Mouse (Mus musculus) liver, adult 2 months (tissue): ENCODE results near the gene Dna2. TPM values are rescaled to one million over a fixed set of nuclear protein-coding genes. Genes with fewer than 3 reads are reported as not detected.

Experiments used
- DNase-seq: peaks from one replicate; pipeline ENCODE4 v3.0.0-alpha.2; 2011; ENCODE audit warnings: low read depth, low spot score; ENCODE audit errors: extremely low read depth
- H3K27ac ChIP-seq: fragments of 200-500 bp; replicated peaks from 2 replicates; pipeline ENCODE4 v1.5.1; 2012; ENCODE audit warnings: low read depth, mild to moderate bottlenecking, control low read depth, inconsistent platforms, low read length; ENCODE audit not compliant: insufficient read depth
- H3K27me3 ChIP-seq: fragments of 200-500 bp; 2 replicates; pipeline ENCODE4 v1.6.1; 2012; ENCODE audit warnings: mild to moderate bottlenecking, moderate library complexity, low read length, inconsistent platforms; ENCODE audit not compliant: control insufficient read depth, insufficient read depth
- H3K36me3 ChIP-seq: fragments of 200-500 bp; 2 replicates; pipeline ENCODE4 v1.6.1; 2012; ENCODE audit warnings: low read length, inconsistent platforms; ENCODE audit not compliant: control insufficient read depth, insufficient read depth
- H3K4me1 ChIP-seq: fragments of 200-500 bp; 2 replicates; pipeline ENCODE4 v1.6.1; 2011; ENCODE audit warnings: low read length; ENCODE audit not compliant: control insufficient read depth, insufficient read depth
- H3K4me3 ChIP-seq: fragments of 200-500 bp; 2 replicates; pipeline ENCODE4 v1.5.1; 2011; ENCODE audit warnings: low read depth, mild to moderate bottlenecking, control low read depth, low read length, moderate library complexity; ENCODE audit not compliant: insufficient read depth
- H3K79me2 ChIP-seq: fragments of 200-500 bp; 2 replicates; pipeline ENCODE4 v1.6.1; 2012; ENCODE audit warnings: inconsistent platforms, mild to moderate bottlenecking, low read length, moderate library complexity; ENCODE audit not compliant: control insufficient read depth, insufficient read depth
- H3K9ac ChIP-seq: fragments of 200-500 bp; 2 replicates; pipeline ENCODE4 v1.6.1; 2012; ENCODE audit warnings: low read depth, mild to moderate bottlenecking, control low read depth, inconsistent platforms, low read length
- CTCF ChIP-seq: fragments of 200-500 bp; IDR thresholded peaks from 2 replicates; pipeline ENCODE4 v1.5.1; 2011; ENCODE audit warnings: low read depth, low read length, control low read depth
- POLR2A ChIP-seq: fragments of 200-500 bp; IDR thresholded peaks from 2 replicates; pipeline ENCODE4 v1.6.1; 2011; ENCODE audit warnings: low read length, control low read depth; ENCODE audit not compliant: insufficient read depth; ENCODE audit errors: extremely low read depth
- WGBS: fragments of 180-500 bp; shearing (Covaris S2); methylation state at CpG from one replicate; pipeline ENCODE4 v1.1.7; 2018; 5-methylcytosine and 5-hydroxymethylcytosine counted together
- polyA plus RNA-seq: library from polyadenylated mRNA; depleted of rRNA; stranded (reverse); fragments of >200 nt; gene quantifications from 2 replicates; pipeline ENCODE4 v1.2.3, GENCODE M21; 2012
- total RNA-seq: library from RNA; depleted of rRNA; stranded (reverse); fragments of >200 nt; gene quantifications from 2 replicates; pipeline ENCODE4 v1.2.3, GENCODE M21; 2014

Gene Dna2
- total and polyA plus RNA-seq, 2 experiments, result 6.4 to 6.5 TPM

GRCm38 (mm10) chr10:62924096-62924635, 22.7 kb upstream of the Dna2 start:
- DNase-seq, result peak; percentile 73
- Histone ChIP-seq H3K79me2 (peaks cover 10% of the 10 kb centered on the region; the same call in 1 of the 2 replicates), H3K4me1 (peaks cover 10% of the 10 kb centered on the region; the same call in 1 of the 2 replicates), H3K27ac (no peak overlapping the region), H3K9ac (no peak overlapping the region), H3K36me3 (peaks cover 7% of the 10 kb centered on the region; the same call in 1 of the 2 replicates), H3K27me3 (no peaks in the 10 kb centered on the region), H3K4me3 (no peak overlapping the region)
- no peak for TF ChIP-seq POLR2A
- no peak for TF ChIP-seq CTCF
- WGBS, result 24% methylated on average over 4 of the region's 4 CpGs

GRCm38 (mm10) chr10:62932381-62932780, 14.4 kb upstream of the Dna2 start:
- no peak overlapping the region for H3K4me3 ChIP-seq
- no peak overlapping the region for H3K9ac ChIP-seq
- H3K27ac ChIP-seq, result no peak overlapping the region
- H3K27me3 ChIP-seq, result no peaks in the 10 kb centered on the region
- no peaks in the 10 kb centered on the region for H3K79me2 ChIP-seq
- WGBS, result 100% methylated on average over 1 of the region's 1 CpGs
- peaks cover 47% of the 10 kb centered on the region for H3K36me3 ChIP-seq
- no peak for DNase-seq
- no peaks in the 10 kb centered on the region for H3K4me1 ChIP-seq
- TF ChIP-seq POLR2A (no peak), CTCF (no peak)

- peaks cover 22% of the 10 kb centered on the region for H3K36me3 ChIP-seq
- no peak for TF ChIP-seq POLR2A
- TF ChIP-seq CTCF, result no peak
- DNase-seq, result no peak
- no peaks in the 10 kb centered on the region for H3K79me2 ChIP-seq
- no peak overlapping the region for H3K4me3 ChIP-seq
- no peaks in the 10 kb centered on the region for H3K27me3 ChIP-seq
- WGBS, result 84% methylated on average over 10 of the region's 10 CpGs
- H3K9ac ChIP-seq, result no peak overlapping the region
- no peak overlapping the region for H3K27ac ChIP-seq
- H3K4me1 ChIP-seq, result peaks cover 4% of the 10 kb centered on the region; the same call in 1 of the 2 replicates
Measured at GRCm38 (mm10) chr10:62944975-62945580, 1.7 kb upstream of the Dna2 start.

GRCm38 (mm10) chr10:62948551-62948950, 1.7 kb downstream of the Dna2 start:
- DNase-seq, result no peak
- H3K27me3 ChIP-seq, result no peaks in the 10 kb centered on the region
- WGBS, result 83% methylated on average over 7 of the region's 7 CpGs
- H3K27ac ChIP-seq, result no peak overlapping the region
- no peak overlapping the region for H3K4me3 ChIP-seq
- no peak overlapping the region for H3K9ac ChIP-seq
- peaks cover 7% of the 10 kb centered on the region; the same call in 1 of the 2 replicates for H3K36me3 ChIP-seq
- no peak for TF ChIP-seq POLR2A
- TF ChIP-seq CTCF, result no peak
- H3K4me1 ChIP-seq, result peaks cover 4% of the 10 kb centered on the region; the same call in 1 of the 2 replicates
- H3K79me2 ChIP-seq, result no peaks in the 10 kb centered on the region

GRCm38 (mm10) chr10:62963956-62964355, 17.1 kb downstream of the Dna2 start:
- no peak overlapping the region for H3K27ac ChIP-seq
- peak; percentile 61 for DNase-seq
- H3K9ac ChIP-seq, result no peak overlapping the region
- WGBS, result 55% methylated on average over 7 of the region's 7 CpGs
- no peak overlapping the region for H3K4me3 ChIP-seq
- TF ChIP-seq POLR2A (no peak), CTCF (no peak)
- no peaks in the 10 kb centered on the region for H3K79me2 ChIP-seq
- peaks cover 10% of the 10 kb centered on the region for H3K4me1 ChIP-seq
- peaks cover 23% of the 10 kb centered on the region; the same call in 1 of the 2 replicates for H3K36me3 ChIP-seq
- no peaks in the 10 kb centered on the region for H3K27me3 ChIP-seq

- Histone ChIP-seq H3K79me2 (peaks cover 7% of the 10 kb centered on the region; the same call in 1 of the 2 replicates), H3K4me1 (peaks cover 13% of the 10 kb centered on the region), H3K4me3 (no peak overlapping the region), H3K27ac (peak overlapping the region; percentile 74), H3K27me3 (no peaks in the 10 kb centered on the region), H3K9ac (no peak overlapping the region), H3K36me3 (peaks cover 11% of the 10 kb centered on the region; the same call in 1 of the 2 replicates)
- TF ChIP-seq CTCF (no peak), POLR2A (no peak)
- WGBS, result 30% methylated on average over 11 of the region's 11 CpGs
- DNase-seq, result peak; percentile 96
Measured at GRCm38 (mm10) chr10:62965796-62966195, 19.0 kb downstream of the Dna2 start.
